Mouse (Mus musculus) heart, postnatal 4 days (tissue): ENCODE results near the gene Gyg. TPM values are rescaled to one million over a fixed set of nuclear protein-coding genes. Genes with fewer than 3 reads are reported as not detected.

Experiments
- DNase-seq: peaks from one replicate; pipeline ENCODE4 v3.0.0; 2021
- total RNA-seq, 2 experiments: library from RNA; stranded (reverse); gene quantifications; 2 replicates each; pipeline ENCODE4 v1.2.3; 2021

The Gyg gene
- total RNA-seq, result 100 to 1,000 TPM; 226 to 231 TPM

DNA sequence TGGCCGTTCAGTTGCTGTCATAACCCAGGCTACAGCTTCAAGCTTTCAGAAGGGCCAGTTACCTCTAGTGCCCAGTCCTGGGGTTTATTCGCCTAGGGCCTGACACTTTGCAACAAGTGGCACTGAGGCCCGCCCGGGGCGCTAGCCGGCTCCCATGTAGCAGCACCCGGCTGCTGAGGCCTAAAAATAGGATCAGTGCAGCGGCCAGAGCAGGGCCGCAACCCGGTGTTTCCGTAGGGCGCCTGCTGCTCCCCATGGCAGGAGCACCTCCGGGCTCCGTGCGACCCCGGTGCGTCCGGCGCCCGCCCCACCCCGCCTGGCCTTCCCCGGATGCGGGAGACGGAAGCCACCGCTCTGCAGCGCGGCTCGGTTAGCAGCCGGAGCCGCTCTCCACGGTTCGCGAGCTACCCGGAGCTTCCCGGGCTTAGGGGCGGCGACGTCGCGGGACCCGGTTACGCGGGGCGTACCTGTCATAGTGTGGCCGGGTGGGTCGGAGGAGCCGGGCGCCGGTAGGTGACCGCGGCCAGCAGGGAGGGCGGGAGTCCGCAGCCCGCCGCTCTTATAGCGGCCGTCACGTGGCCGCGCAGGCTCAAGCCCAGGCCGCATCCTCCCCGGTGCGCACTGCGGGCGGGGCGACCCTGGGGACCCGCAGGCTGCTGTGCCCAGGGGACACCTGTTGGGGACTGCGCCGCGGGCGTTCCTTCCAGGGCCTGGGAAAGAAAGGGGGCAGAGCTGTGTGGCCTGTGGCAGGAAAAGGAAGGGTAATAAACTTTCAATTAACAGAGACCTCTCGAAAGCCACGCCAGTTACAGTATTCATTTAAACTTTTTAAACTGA, at the start of gene Gyg:
TSS of gene Gyg (minus strand) at position 787 of the 837 bp plus-strand sequence.
- peak; percentile 77 for DNase-seq

DNA sequence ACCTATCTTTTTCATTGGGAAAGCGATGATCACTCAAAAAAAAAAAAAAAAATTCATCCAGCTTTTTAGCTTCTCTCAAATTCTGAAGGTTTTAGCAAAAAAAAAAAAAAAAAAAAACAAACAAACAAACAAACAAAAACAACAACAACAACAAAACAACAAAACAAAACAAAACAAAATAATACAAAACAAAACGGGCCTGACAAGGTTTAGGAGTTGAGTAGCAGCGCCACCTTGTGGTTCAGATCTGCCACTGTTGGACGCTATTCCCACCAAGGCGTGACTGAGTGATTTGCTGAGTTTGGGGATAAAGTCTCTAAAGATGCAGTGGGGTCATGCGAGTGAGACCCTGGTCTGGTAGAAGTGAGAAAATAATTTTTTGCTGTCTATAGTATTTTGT, 43.8 kb upstream of the Gyg start:
- peak; percentile 73 for DNase-seq

DNA sequence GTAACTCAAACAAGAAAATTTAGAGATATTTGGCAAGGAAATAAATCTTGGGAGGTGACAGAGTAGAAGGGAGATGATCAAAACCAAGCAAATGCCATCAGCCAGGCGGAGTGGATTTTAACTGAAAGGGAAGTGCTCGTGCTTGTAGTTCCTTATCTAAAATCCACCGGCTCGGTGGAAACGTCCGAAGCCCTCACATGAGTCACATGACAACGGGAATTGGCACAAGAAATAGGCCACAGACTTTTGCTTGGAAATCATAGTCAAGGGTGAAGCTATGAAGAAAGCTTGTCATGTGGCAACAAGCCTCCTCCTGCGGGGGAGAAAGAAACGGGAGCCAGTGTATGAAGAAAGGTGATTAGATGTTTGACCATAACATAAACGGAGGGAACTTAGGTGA, 42.8 kb upstream of the Gyg start:
- no peak for DNase-seq

DNA sequence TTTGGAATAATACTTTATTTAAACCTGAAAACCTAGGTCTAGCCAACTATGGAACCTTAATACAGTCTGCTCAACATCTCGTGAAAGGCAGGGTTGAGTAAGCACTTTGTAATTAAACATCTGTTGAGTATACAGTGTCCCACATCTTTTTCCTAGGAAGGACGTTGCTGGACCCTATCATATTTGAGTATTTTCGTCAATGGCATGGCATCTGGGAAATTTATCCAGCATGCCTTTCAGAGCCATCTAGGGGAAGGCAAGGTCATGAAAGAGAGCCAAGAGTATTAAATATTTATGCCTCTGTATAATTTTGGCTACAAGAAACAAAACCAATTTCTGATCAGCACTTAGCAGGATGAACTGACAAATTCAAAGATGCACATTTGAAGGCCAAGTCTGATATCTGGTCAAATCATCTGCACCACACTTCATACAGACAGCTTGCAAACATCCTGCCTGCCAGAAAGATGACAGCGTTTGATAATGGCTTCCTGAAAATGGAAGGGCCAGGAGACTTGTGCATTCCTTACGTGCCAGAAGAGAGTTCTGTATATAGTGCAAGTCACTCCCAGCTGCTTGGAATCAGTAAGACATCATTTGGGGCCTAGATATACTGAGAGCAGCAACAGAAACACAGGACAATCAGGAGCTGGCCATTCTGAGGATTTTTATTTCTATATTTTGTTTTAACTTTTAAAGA, 34.0 kb upstream of the Gyg start:
- no peak for DNase-seq

DNA sequence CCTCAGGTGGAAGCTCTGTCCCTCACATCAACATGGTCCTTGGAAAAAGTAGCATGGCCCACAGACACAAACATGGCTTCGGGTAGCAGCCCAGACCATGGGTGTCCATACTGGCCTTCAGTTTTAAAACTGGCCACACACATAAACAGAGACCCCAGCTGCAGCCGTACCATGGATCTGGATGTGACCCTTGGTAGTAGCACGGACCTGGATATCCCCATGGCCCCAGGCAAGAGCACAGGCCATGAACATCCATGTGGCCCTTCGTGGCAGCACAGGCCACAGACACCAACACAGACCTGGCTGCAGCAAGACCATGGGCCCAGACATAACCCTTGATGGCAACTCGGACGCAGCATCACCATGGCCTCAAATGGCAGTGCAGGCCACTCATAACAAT, 17.3 kb upstream of the Gyg start:
- no peak for DNase-seq

DNA sequence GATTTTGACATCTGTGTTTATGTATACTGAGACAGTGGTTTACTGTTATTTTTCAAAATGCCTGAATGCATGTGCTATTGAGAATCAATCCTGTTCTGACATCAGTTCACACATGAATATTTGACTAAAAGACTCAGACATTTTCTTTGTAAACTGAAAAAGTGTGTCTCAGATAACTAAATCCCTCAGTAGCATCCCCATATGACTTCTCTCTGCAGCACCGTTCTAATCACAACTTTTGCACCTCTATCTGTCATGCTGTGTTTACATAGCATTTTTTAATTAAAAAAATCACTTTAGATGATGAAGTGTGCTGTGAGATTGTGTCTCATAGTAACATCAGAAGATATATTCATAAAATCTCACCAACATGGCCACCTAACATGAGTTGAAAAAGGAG, 12.4 kb upstream of the Gyg start:
- DNase-seq, result no peak

DNA sequence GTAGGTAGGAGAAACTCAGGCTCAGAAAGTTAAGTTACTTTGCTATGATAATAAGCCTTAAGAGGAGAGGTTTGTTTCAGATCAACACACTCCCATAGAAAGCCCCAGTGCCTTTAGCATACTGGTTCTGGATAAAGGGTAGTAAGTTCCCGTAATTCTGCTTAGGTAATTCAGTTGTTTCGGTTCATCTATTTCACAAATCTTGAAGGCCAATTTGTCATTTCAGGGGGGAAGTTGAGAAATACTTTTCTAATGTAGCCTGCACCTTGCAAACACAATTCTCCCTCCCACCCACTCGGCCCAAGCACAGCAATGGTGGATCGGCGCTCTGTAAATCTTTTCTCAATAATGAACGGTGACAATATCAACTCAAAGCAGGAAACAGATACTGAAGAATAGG, 359 bp upstream of the Gyg start:
- DNase-seq, result no peak

DNA sequence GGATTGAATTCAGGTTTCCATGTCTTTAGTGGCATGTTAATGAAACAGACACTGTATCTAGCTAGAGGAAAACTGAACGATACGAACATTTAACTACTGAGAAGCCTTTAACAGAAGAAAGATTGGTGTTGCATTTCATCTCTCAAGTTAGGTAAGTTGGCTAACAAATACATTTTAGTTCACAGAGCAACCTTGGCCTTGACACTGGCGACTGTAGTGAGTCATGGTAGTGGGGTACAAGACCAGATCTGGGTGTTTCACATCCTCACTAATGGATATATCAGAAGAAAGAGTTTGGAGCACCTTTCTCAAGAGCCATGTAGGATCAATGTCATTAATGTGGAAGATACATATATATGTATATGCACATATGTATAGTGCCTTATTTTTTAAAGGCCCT, 3.5 kb downstream of the Gyg start:
- no peak for DNase-seq

DNA sequence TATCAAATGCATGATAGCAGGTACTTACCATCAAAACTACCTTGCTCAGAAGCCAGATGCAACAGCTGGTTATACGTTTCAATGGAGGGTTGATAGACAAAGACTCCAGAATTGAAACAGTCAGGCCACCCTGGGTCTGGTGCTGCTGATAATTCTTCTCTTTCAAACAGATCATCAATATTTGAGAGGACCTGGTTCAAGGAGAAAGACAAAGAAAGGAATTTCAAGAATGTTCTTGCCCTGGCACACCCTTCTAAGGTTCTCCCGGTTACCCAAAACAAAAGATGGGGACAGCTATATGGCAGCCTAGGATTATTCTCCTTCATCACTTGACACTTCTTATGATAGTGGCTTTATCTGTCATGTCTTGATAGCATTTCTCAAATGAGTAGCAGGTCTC, 4.6 kb downstream of the Gyg start:
- no peak for DNase-seq

DNA sequence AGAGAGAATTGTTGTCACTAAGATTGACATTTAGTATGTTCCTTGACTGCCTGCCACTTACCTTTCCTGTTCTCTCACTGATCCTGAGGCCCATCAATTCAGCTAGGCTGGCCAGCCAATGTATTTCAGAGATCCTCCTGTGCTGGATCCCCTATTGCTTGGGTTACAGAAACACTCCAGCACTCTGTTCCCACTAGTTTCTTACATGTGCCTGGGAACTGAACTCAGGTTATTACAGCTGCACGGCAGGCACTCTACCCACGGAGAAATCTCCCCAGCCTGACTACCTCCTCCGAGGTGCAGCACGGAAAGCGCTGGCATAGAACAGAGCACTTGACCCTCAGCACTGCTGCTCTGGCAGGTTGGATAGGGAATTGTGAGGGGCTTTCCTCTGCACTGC, 7.5 kb downstream of the Gyg start:
- no peak for DNase-seq

DNA sequence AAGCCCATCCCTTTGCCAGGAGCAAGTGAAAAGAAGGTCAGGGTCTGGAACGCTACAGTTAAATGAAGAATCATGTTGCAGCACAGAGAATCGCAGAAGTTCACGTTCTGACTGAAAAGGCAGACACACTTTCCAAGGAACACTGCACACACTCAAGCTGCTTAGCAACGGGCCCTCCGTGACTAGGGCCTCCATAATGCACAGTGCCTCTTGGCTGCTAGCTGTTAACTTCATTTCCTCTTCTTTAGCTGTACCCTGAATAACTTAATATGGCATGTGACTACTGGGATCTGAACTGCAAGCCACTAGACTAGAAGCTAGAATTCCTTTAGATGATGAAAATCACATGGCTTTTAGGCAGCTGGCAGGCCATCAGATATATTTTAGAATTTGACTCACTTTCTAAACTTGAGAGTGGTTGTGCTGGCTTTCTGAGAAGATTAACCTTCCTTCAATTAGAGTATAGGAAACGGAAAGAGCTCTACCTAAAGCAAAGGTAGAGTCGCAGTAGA, 8.2 kb downstream of the Gyg start:
- DNase-seq, result no peak

DNA sequence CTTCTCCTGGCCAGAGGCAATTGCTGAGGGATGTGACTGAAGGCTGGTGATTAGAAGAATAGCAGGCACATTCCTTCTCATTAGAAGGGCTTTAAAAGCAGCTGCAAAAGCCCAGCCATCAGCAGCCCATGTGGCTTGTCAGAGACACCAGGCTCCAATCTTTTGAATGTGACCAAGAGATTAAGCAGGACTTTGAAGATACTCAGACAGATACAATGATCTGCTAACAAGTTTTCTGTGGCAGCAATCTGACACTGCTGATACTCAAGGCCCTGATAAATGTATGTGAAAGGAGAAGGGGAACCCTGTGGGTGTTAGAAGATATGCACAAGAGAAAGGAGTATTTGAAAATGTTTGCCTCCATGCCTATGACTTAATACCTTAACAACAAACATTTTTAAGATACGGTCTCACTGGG, 9.4 kb downstream of the Gyg start:
- no peak for DNase-seq

DNA sequence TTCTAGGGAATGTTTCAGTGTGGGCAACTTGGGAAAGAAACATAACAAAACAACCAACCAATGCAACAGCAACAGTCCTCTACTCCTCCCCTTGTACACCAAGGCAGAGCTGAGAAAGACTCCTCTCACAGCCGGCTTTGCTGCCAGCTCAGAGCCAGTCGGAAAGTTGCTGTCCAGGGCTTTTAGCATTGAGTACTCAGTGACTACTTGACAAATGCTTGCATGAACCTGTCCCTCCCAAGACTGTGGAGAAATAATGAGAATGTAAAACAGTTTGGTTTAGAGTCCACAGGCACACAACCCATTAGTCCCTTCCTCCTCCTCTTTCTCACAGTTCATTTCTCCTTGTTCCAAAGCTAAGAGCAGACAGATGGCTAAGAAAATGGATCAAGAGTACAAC, 10.7 kb downstream of the Gyg start:
- no peak for DNase-seq

DNA sequence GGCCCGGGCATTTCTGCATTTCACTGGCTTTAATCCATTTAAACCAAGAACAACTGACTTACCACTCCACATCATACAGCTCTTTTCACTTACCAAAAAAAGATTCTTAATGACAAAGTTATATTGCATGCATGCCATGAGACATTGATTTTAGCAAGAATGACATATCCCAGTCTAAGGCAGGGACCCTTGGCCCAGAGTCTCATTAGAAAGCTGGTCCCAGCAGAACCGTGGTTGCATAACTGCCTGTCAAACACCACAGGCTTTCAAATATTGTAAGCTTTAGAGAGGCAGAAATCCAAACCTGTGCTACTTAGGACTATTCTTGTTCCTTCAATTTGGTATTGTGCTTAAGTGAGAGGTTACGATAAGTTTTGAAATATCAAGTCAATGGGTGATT, 11.4 kb downstream of the Gyg start:
- no peak for DNase-seq

DNA sequence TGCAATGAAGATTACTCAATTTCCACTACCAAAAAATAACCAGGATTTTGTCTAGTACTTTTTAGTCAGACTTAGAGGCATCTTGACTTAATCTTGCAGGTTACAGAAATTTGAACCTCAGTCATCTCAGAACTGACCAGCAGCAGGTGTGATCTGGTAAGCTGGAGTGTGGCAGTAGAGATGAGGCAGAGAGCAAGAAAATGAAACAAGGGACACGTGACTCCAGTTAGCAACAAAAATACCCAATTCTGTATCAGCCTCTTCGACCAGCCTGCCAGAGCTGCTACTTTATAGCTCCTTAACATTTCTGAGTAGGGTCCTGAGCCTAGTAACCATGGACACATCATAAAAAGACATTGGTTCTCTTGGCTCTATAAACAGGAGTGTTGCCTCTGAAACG, 12.5 kb downstream of the Gyg start:
- no peak for DNase-seq

DNA sequence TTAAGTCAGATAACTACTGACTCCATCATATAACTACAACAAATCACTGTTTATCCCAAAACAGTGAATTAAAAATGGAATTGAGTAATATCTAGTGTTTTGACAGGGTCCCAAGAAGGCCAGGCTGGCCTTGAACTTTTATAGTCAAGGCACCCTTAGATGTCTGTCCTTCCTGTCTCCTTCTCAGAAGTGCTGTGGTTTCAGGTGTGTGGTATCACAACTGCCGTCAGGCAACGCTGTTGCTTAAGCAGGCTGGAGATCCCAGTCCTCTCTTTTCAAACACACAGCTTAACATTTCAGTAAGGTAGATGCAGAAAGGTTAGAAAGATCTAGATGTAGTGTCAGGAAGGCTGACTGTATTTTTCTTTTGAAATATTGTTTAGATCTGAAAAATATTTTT, 13.0 kb downstream of the Gyg start:
- no peak for DNase-seq

DNA sequence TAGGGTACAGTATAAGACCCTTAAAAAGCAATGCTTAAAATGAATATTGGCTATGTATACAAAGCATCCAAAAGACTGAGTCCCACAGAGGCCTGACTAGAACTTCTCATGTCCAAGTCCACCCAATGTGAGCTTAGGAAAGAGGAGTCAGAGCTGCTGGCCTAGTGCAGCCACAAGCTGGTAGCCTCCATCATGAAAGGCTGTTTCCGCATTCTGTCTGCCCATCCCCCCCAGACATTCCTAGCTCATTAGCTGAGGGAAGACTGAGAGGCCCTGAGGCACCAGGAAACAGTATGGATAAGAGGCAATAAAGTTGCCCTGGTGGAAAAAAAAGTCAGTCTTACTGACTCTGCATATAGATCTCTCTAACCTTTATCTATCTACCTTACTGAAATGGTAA, 13.4 kb downstream of the Gyg start:
- DNase-seq, result no peak

DNA sequence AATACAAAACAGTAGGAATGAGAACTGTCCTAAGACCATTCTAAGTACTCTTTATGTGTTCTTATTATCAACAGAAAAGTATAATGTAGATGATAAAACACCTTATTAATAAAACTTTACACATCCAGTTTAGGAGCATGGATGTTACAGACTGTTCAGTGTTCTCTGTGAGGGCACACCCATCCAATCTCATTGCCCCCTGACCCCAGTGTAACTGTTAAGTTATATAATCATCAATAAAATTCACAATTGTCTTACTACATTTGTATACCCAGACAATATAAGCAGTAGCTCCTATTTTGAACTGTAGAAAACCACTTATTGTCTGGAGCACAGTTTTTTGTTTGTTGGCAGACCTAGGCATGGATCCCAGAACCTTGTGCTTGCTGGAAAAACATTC, 13.9 kb downstream of the Gyg start:
- no peak for DNase-seq

DNA sequence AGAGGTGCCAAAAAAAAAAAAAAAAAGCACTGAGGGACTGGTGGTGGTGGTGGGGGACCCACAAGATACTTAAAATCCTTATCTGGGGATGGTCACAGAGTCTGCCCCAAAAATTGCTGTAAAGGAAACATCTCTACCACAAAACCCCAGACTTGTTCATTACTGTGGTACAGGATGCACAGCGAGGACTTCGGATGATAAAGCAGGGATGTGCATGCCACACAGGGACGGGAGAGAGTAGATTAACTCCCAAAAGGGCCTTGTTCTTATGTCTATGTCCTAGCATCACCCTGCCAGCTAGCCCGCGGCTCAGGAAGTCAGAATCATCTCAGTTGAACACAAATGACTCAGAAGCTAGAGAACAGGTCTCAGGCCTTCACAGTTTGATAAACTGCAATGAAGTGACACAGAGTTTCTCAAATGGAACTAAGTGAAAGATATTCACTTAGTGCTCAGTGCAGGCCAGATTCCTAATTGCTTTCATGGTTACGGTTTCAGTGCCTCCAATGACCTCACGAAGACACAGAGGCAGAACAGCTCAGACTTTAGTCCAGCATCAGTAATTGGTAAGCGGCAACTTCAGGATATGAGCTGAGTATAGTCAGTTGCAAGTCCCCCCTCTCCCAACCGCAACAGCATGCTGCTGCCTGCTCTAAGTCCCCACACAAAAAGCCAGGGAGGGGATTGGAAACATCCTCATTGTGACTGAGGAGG, 18.1 kb downstream of the Gyg start:
- no peak for DNase-seq

DNA sequence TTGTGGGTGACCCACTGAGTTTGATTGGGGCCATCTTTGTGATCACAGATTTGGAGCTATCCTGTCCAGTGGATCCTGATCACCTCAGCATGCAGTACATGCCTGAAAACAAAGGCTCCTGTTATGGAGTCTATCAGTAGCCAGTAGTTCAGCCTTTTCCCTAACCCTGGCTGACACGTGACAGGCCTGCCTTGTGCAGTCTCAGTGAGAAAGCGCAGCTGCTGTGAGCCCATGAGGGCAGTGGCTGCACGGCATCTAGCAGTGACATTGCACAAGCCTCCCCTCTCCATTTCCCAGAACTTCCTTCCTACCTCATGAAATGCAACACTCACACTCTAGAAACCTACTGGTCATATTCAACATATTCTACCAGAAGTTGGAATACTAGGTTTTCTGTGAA, 20.6 kb downstream of the Gyg start:
- no peak for DNase-seq

DNA sequence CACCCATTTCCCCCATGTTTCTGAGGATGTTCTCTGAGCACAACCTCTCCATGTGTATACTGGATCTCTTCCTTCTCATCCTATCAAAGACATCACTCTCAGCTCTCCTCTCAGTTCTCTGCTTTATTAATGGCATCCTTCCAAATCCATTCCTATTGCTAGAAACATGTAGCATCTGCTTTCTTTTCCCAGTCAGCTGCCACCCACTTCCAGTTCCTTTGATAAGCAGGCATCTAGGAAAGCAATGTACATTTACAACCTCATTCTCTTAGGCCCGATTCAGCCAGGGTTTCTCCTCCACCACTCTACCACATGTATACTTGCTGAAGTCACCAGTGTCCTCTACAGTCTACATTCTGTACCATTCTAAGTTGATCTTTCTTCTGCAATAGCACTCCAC, 21.4 kb downstream of the Gyg start:
- no peak for DNase-seq

DNA sequence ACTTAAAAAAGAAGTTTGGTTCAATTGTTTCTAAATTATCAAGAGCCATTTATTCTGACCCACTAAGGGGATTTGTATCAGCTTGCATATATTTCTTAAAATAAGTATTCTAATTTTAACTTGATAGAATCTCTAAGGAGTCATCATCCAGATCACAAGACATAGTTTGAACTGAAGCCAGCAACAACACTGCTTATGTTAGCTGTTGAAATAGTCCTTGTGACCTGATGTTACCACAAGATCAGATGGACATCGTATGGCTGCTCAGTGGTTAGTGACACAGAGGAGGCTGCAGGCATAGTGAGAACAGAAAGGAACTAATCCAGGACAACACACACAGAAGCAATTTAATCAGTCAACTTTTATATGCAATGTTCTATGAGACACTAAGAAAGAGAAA, 22.4 kb downstream of the Gyg start:
- no peak for DNase-seq

DNA sequence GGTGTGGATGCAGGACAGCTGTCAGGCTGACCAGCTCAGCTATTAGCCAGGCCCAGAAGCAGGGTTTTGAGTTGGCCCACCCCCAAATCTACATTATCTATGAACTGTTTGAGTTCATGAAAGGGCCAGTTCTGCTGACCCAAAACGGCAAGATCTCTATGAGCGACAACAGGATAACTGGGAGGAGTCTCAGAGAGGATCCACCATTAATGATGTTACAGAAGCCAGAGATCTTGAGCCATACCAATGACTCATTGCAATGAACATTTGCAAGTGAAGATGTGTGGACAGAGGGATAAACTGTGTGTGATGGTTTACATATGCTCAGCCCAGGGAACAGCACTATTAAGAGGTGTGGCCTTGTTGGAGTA, 23.8 kb downstream of the Gyg start:
- DNase-seq, result no peak
